ENCODE assay signal across 11 mouse cellular contexts in genomic region chr7:28790066-28790806, GRCm38 (mm10). TPM values are rescaled to one million over a fixed set of nuclear protein-coding genes. Genes with fewer than 3 reads are reported as not detected.
DNase-seq lines count a peak whose midpoint lies in the region; ATAC-seq and TF ChIP-seq lines count a peak whose summit lies in the region.
"Had no signal": no experiment of that assay in that cellular context is flagged by ENCODE, and none has a peak within 500 bp of the region (broad histone marks: within the 10 kb centered on the region; RNA-seq: fewer than 3 reads in every experiment).

No protein-coding gene starts in this region.

- no peak overlapping the region for H3K4me3 ChIP-seq in gastrocnemius, adult 2 months
- peak overlapping the region; percentile 68 for H3K4me3 ChIP-seq in E14TG2a.4 (replicated peaks; ENCODE audit: low read length)
- no peak overlapping the region for H3K4me3 ChIP-seq in hindbrain, embryonic 14.5 days (replicated peaks; ENCODE audit: low read length)
- H3K4me3 ChIP-seq in cerebellum, adult 2 months (replicated peaks; ENCODE audit: insufficient read depth, low read depth, low read length) = no peak overlapping the region

- no peak overlapping the region for H3K27ac ChIP-seq in gastrocnemius, adult 2 months
- H3K27ac ChIP-seq in hindbrain, embryonic 14.5 days = no peak overlapping the region
- H3K27ac ChIP-seq in cerebellum, adult 2 months (ENCODE audit: insufficient read depth, low read length) = no peak overlapping the region

- intact Hi-C loops in gastrocnemius, adult 2 months (cut with DNase I) = no loop called here

- no peak for TF ChIP-seq POLR2A in cerebellum, adult 2 months (IDR thresholded peaks at IDR 0.05; ENCODE audit: borderline replicate concordance, insufficient read depth, low read length)

- no peaks in the 10 kb centered on the region for H3K9me3 ChIP-seq in E14TG2a.4 (ENCODE audit: low read length)
- no peaks in the 10 kb centered on the region for H3K9me3 ChIP-seq in hindbrain, embryonic 14.5 days (ENCODE audit: control insufficient read depth, low read length)
- H3K9me3 ChIP-seq: megakaryocyte, embryonic 14.5 days had no signal

- ATAC-seq in hindbrain, embryonic 14.5 days (ENCODE audit: low FRiP score) = peak; percentile 56; the same call in 1 of the 2 replicates

- no peak overlapping the region for H3K9ac ChIP-seq in hindbrain, embryonic 14.5 days

- H3K27me3 ChIP-seq in E14TG2a.4 (ENCODE audit: insufficient read depth, low read length) = no peaks in the 10 kb centered on the region
- H3K27me3 ChIP-seq in hindbrain, embryonic 14.5 days (ENCODE audit: control insufficient read depth, insufficient read depth, low read length) = no peaks in the 10 kb centered on the region
- no peaks in the 10 kb centered on the region for H3K27me3 ChIP-seq in cerebellum, adult 2 months (ENCODE audit: control insufficient read depth, insufficient read depth, low read length)
- H3K27me3 ChIP-seq: megakaryocyte, embryonic 14.5 days had no signal

- H3K4me2 ChIP-seq in hindbrain, embryonic 14.5 days (replicated peaks) = no peak overlapping the region

- no peaks in the 10 kb centered on the region; the same call in 1 of the 2 replicates for H3K36me3 ChIP-seq in E14TG2a.4 (ENCODE audit: insufficient read depth, low read length)
- H3K36me3 ChIP-seq in hindbrain, embryonic 14.5 days (replicated peaks; ENCODE audit: control insufficient read depth, insufficient read depth) = peaks cover 12% of the 10 kb centered on the region

- H3K4me1 ChIP-seq in E14TG2a.4 (replicated peaks; ENCODE audit: low read depth, low read length) = peaks cover 62% of the 10 kb centered on the region
- no peaks in the 10 kb centered on the region for H3K4me1 ChIP-seq in hindbrain, embryonic 14.5 days (replicated peaks; ENCODE audit: control insufficient read depth, insufficient read depth, low read length)
- H3K4me1 ChIP-seq in cerebellum, adult 2 months (ENCODE audit: control insufficient read depth, insufficient read depth, low read length) = no peaks in the 10 kb centered on the region

- WGBS in hindbrain, embryonic 14.5 days = 41% methylated on average over 8 of the region's 8 CpGs
- WGBS in cerebellum, adult 2 months = 51% methylated on average over 8 of the region's 8 CpGs

- peak; percentile 10; the same call in 1 of the 2 replicates for TF ChIP-seq CTCF in gastrocnemius, adult 2 months (IDR thresholded peaks at IDR 0.05)
- TF ChIP-seq CTCF in E14TG2a.4 (conservative IDR thresholded peaks at IDR 0.05; ENCODE audit: low read length) = no peak; the same call in 1 of the 2 replicates
- TF ChIP-seq CTCF in cerebellum, adult 2 months (IDR thresholded peaks at IDR 0.05; ENCODE audit: borderline replicate concordance, insufficient read depth, low read depth, low read length) = no peak

- no peak for DNase-seq in gastrocnemius, adult 2 months
- DNase-seq in gastrocnemius, postnatal 10 days = no peak
- DNase-seq in hindbrain, embryonic 14.5 days (ENCODE audit: low spot score) = no peak
- DNase-seq in liver = peak; percentile 34
- DNase-seq in cerebellum, adult 2 months = no peak
- no peak for DNase-seq in c-Kit-positive CD71-positive TER-119-positive erythroid progenitor cells, embryonic 14.5 days (ENCODE audit: low spot score)
- DNase-seq in layer of hippocampus, postnatal 25 days (ENCODE audit: extremely low spot score in 1 of 2, low spot score in 1 of 2) = no peak
- DNase-seq: B cell, adult 2 months had no signal

RNA-seq across cellular contexts. Expression of gene Rinl, which starts 1.5 kb away (rescaled TPM):
- under 1 TPM; 0.71 to 0.89 TPM for total RNA-seq in gastrocnemius, adult 2 months (2021)
- 1 to 10 TPM in 1 of 2 experiments, under 1 TPM in 1; 0.63 to 1.7 TPM for total RNA-seq in gastrocnemius, postnatal 10 days (2021)
- polyA plus RNA-seq in hindbrain, embryonic 14.5 days (2014; fragmentation: Nextera tagmentation; extraction: Ambion mirVana) = 1.4 and 2.7 TPM in 2 replicates
- polyA plus RNA-seq in cerebellum, adult 2 months (2012; rRNA removed) = 3.0 and 3.1 TPM in 2 replicates
- 1 to 10 TPM; 2.6 to 3.0 TPM for total RNA-seq in layer of hippocampus, postnatal 25 days (2021)

RNA-seq across cellular contexts. Expression of gene Hnrnpl, which starts 18.1 kb away (rescaled TPM):
- total RNA-seq in gastrocnemius, adult 2 months (2021) = 100 to 1,000 TPM; 131 to 143 TPM
- 100 to 1,000 TPM; 244 to 291 TPM for total RNA-seq in gastrocnemius, postnatal 10 days (2021)
- 142 and 150 TPM in 2 replicates for polyA plus RNA-seq in hindbrain, embryonic 14.5 days (2014; fragmentation: Nextera tagmentation; extraction: Ambion mirVana)
- 366 and 379 TPM in 2 replicates for polyA plus RNA-seq in cerebellum, adult 2 months (2012; rRNA removed)
- 100 to 1,000 TPM; 380 to 402 TPM for total RNA-seq in layer of hippocampus, postnatal 25 days (2021)

RNA-seq across cellular contexts. Expression of gene Nfkbib, which starts 22.9 kb away (rescaled TPM):
- 10 to 100 TPM; 27.1 to 31.3 TPM for total RNA-seq in gastrocnemius, adult 2 months (2021)
- 10 to 100 TPM; 17.4 to 18.2 TPM for total RNA-seq in gastrocnemius, postnatal 10 days (2021)
- 62.9 and 68.8 TPM in 2 replicates for polyA plus RNA-seq in hindbrain, embryonic 14.5 days (2014; fragmentation: Nextera tagmentation; extraction: Ambion mirVana)
- polyA plus RNA-seq in cerebellum, adult 2 months (2012; rRNA removed) = 39.6 and 40.0 TPM in 2 replicates
- 10 to 100 TPM; 32.1 to 33.5 TPM for total RNA-seq in layer of hippocampus, postnatal 25 days (2021)

RNA-seq across cellular contexts. Expression of gene Sirt2, which starts 23.7 kb away (rescaled TPM):
- total RNA-seq in gastrocnemius, adult 2 months (2021) = 10 to 100 TPM; 91.0 to 92.5 TPM
- 10 to 100 TPM; 78.5 to 80.4 TPM for total RNA-seq in gastrocnemius, postnatal 10 days (2021)
- polyA plus RNA-seq in hindbrain, embryonic 14.5 days (2014; fragmentation: Nextera tagmentation; extraction: Ambion mirVana) = 106 and 113 TPM in 2 replicates
- polyA plus RNA-seq in cerebellum, adult 2 months (2012; rRNA removed) = 282 and 298 TPM in 2 replicates
- 100 to 1,000 TPM; 218 to 227 TPM for total RNA-seq in layer of hippocampus, postnatal 25 days (2021)

RNA-seq across cellular contexts. Expression of gene Ccer2, which starts 34.3 kb away (rescaled TPM):
- total RNA-seq in gastrocnemius, adult 2 months (2021) = not detected
- not detected for total RNA-seq in gastrocnemius, postnatal 10 days (2021)
- 0.33 and 0.65 TPM in 2 replicates for polyA plus RNA-seq in hindbrain, embryonic 14.5 days (2014; fragmentation: Nextera tagmentation; extraction: Ambion mirVana)
- 1.6 and 3.1 TPM in 2 replicates for polyA plus RNA-seq in cerebellum, adult 2 months (2012; rRNA removed)
- total RNA-seq in layer of hippocampus, postnatal 25 days (2021) = under 1 TPM; 0.42 to 0.47 TPM
- polyA plus RNA-seq: heart, embryonic 14.5 days had no signal
